Mouse (Mus musculus) granulocyte monocyte progenitor cell, adult 5-6 weeks (primary cell): Measurements from ENCODE around the gene Cd163l1. TPM values are rescaled to one million over a fixed set of nuclear protein-coding genes. Genes with fewer than 3 reads are reported as not detected.

Source experiments
- ATAC-seq: replicated peaks from 2 replicates; pipeline ENCODE4 v1.8.0; 2016; ENCODE audit warnings: mild to moderate bottlenecking, moderate TSS enrichment, inconsistent platforms; ENCODE audit not compliant: poor library complexity, severe bottlenecking
- total RNA-seq, 2 experiments: library from RNA; stranded (forward) in 1 of 2; stranded (reverse) in 1 of 2; fragments of 200-712, 200-1000 nt in 1 of 2; fragments of >200 nt in 1 of 2; fragmentation: Nextera tagmentation in 1 of 2; gene quantifications; 2 replicates each; pipeline ENCODE4 v1.2.3; 2014 to 2017

Gene Cd163l1
- total RNA-seq, 2 experiments from 2014 or later = not detected

- ATAC-seq = no peak
Measured at GRCm38 (mm10) chr7:140213841-140214240, 4.2 kb upstream of the Cd163l1 start.

- no peak for ATAC-seq
Measured at GRCm38 (mm10) chr7:140219268-140219667, 1.2 kb downstream of the Cd163l1 start.

GRCm38 (mm10) chr7:140220375-140220774, 2.3 kb downstream of the Cd163l1 start:
- ATAC-seq = no peak

- ATAC-seq = no peak
Measured at GRCm38 (mm10) chr7:140224209-140224608, 6.1 kb downstream of the Cd163l1 start.

GRCm38 (mm10) chr7:140228476-140228875, 10.4 kb downstream of the Cd163l1 start:
- ATAC-seq = no peak

- no peak for ATAC-seq
Measured at GRCm38 (mm10) chr7:140231026-140231425, 13.0 kb downstream of the Cd163l1 start.

GRCm38 (mm10) chr7:140233696-140234095, 15.6 kb downstream of the Cd163l1 start:
- ATAC-seq = no peak

DNA sequence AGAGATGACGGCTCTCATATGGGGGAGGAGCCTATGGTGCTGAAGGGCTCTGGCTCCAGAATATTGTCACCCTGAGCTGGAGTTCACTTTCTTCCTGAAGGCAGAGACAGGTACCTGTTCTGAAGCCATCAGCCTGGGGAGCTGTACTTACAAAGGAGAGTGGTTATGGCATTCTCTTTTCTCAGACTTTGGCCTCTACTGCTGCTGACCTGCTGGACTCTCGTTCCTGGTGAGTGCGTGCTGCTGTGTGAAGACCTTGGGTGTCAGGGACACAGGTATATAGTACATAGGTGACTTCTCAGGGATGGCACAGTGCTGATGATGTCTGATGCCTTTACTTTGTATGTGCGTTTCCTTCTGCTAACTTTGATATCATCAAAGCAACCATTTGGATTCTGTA, 29.1 kb downstream of the Cd163l1 start, which contains the start of gene 5830411N06Rik:
Gene 5830411N06Rik (plus strand): TSS at position 69 of the 400 bp plus-strand sequence.
- ATAC-seq = no peak

- ATAC-seq = peak; percentile 55
Measured at GRCm38 (mm10) chr7:140253780-140254299, 35.8 kb downstream of the Cd163l1 start.

Other genes with a start within 250 kb of the Cd163l1 start
- 0.62 TPM in 1 of 2 replicates, not detected in the other for gene 6430531B16Rik, start 239.5 kb upstream of the Cd163l1 start, total RNA-seq (2014; fragmentation: Nextera tagmentation)
- gene 6430531B16Rik, start 239.5 kb upstream of the Cd163l1 start, total RNA-seq (2017) = 0.52 TPM in 1 of 2 replicates, not detected in the other
- 0.38 TPM in 1 of 2 replicates, not detected in the other for gene Adam8, start 225.7 kb upstream of the Cd163l1 start, total RNA-seq (2014; fragmentation: Nextera tagmentation)
- 0.99 and 1.3 TPM in 2 replicates for gene Adam8, start 225.7 kb upstream of the Cd163l1 start, total RNA-seq (2017)
- gene Zfp511, start 181.9 kb upstream of the Cd163l1 start, total RNA-seq (2014; fragmentation: Nextera tagmentation) = 21.3 and 21.5 TPM in 2 replicates
- 20.6 and 21.5 TPM in 2 replicates for gene Zfp511, start 181.9 kb upstream of the Cd163l1 start, total RNA-seq (2017)
- 19.2 and 34.8 TPM in 2 replicates for gene Tubgcp2, start 181.6 kb upstream of the Cd163l1 start, total RNA-seq (2014; fragmentation: Nextera tagmentation)
- gene Tubgcp2, start 181.6 kb upstream of the Cd163l1 start, total RNA-seq (2017) = 36.3 and 40.4 TPM in 2 replicates
- gene Msx3, start 169.2 kb upstream of the Cd163l1 start, total RNA-seq (2014; fragmentation: Nextera tagmentation) = not detected in 2 replicates
- not detected in 2 replicates for gene Msx3, start 169.2 kb upstream of the Cd163l1 start, total RNA-seq (2017)
- 0.67 TPM in 1 of 2 replicates, not detected in the other for gene Caly, start 135.7 kb upstream of the Cd163l1 start, total RNA-seq (2014; fragmentation: Nextera tagmentation)
- gene Caly, start 135.7 kb upstream of the Cd163l1 start, total RNA-seq (2017) = not detected in 2 replicates
- gene Prap1, start 124.9 kb upstream of the Cd163l1 start, total RNA-seq (2014; fragmentation: Nextera tagmentation) = not detected in 2 replicates
- not detected in 2 replicates for gene Prap1, start 124.9 kb upstream of the Cd163l1 start, total RNA-seq (2017)
- gene Fuom, start 115.8 kb upstream of the Cd163l1 start, total RNA-seq (2014; fragmentation: Nextera tagmentation) = 4.3 and 13.6 TPM in 2 replicates
- gene Fuom, start 115.8 kb upstream of the Cd163l1 start, total RNA-seq (2017) = 2.5 and 12.9 TPM in 2 replicates
- 37.9 and 44.7 TPM in 2 replicates for gene Paox, start 102.5 kb upstream of the Cd163l1 start, total RNA-seq (2014; fragmentation: Nextera tagmentation)
- gene Paox, start 102.5 kb upstream of the Cd163l1 start, total RNA-seq (2017) = 26.6 and 38.5 TPM in 2 replicates
- gene Echs1, start 101.8 kb upstream of the Cd163l1 start, total RNA-seq (2014; fragmentation: Nextera tagmentation) = 97.4 and 109 TPM in 2 replicates
- 107 and 150 TPM in 2 replicates for gene Echs1, start 101.8 kb upstream of the Cd163l1 start, total RNA-seq (2017)
- gene Mtg1, start 80.7 kb upstream of the Cd163l1 start, total RNA-seq (2014; fragmentation: Nextera tagmentation) = 11.4 and 21.0 TPM in 2 replicates
- 9.5 and 14.4 TPM in 2 replicates for gene Mtg1, start 80.7 kb upstream of the Cd163l1 start, total RNA-seq (2017)
- gene Sprn, start 63.4 kb upstream of the Cd163l1 start, total RNA-seq (2014; fragmentation: Nextera tagmentation) = not detected in 2 replicates
- not detected in 2 replicates for gene Sprn, start 63.4 kb upstream of the Cd163l1 start, total RNA-seq (2017)
- gene Olfr522, start 53.5 kb upstream of the Cd163l1 start, total RNA-seq (2014; fragmentation: Nextera tagmentation) = not detected in 2 replicates
- gene Olfr522, start 53.5 kb upstream of the Cd163l1 start, total RNA-seq (2017) = not detected in 2 replicates
- gene Olfr523, start 45.0 kb upstream of the Cd163l1 start, total RNA-seq (2014; fragmentation: Nextera tagmentation) = not detected in 2 replicates
- gene Olfr523, start 45.0 kb upstream of the Cd163l1 start, total RNA-seq (2017) = not detected in 2 replicates
- gene Olfr524, start 12.3 kb upstream of the Cd163l1 start, total RNA-seq (2014; fragmentation: Nextera tagmentation) = not detected in 2 replicates
- gene Olfr524, start 12.3 kb upstream of the Cd163l1 start, total RNA-seq (2017) = not detected in 2 replicates
- not detected in 2 replicates for gene 5830411N06Rik, start 29.0 kb downstream of the Cd163l1 start, total RNA-seq (2014; fragmentation: Nextera tagmentation)
- not detected in 2 replicates for gene 5830411N06Rik, start 29.0 kb downstream of the Cd163l1 start, total RNA-seq (2017)
- not detected in 2 replicates for gene Olfr525, start 102.6 kb downstream of the Cd163l1 start, total RNA-seq (2014; fragmentation: Nextera tagmentation)
- gene Olfr525, start 102.6 kb downstream of the Cd163l1 start, total RNA-seq (2017) = not detected in 2 replicates
- not detected in 2 replicates for gene Olfr527, start 115.8 kb downstream of the Cd163l1 start, total RNA-seq (2014; fragmentation: Nextera tagmentation)
- gene Olfr527, start 115.8 kb downstream of the Cd163l1 start, total RNA-seq (2017) = not detected in 2 replicates
- gene Olfr60, start 143.4 kb downstream of the Cd163l1 start, total RNA-seq (2014; fragmentation: Nextera tagmentation) = not detected in 2 replicates
- gene Olfr60, start 143.4 kb downstream of the Cd163l1 start, total RNA-seq (2017) = not detected in 2 replicates
- gene Olfr530, start 158.1 kb downstream of the Cd163l1 start, total RNA-seq (2014; fragmentation: Nextera tagmentation) = not detected in 2 replicates
- not detected in 2 replicates for gene Olfr530, start 158.1 kb downstream of the Cd163l1 start, total RNA-seq (2017)
- not detected in 2 replicates for gene Olfr531, start 184.7 kb downstream of the Cd163l1 start, total RNA-seq (2014; fragmentation: Nextera tagmentation)
- gene Olfr531, start 184.7 kb downstream of the Cd163l1 start, total RNA-seq (2017) = not detected in 2 replicates
- gene Olfr532, start 203.4 kb downstream of the Cd163l1 start, total RNA-seq (2014; fragmentation: Nextera tagmentation) = not detected in 2 replicates
- not detected in 2 replicates for gene Olfr532, start 203.4 kb downstream of the Cd163l1 start, total RNA-seq (2017)
- gene Olfr533, start 245.1 kb downstream of the Cd163l1 start, total RNA-seq (2014; fragmentation: Nextera tagmentation) = not detected in 2 replicates
- gene Olfr533, start 245.1 kb downstream of the Cd163l1 start, total RNA-seq (2017) = not detected in 2 replicates